Mouse (Mus musculus): ENCODE results near the gene Rplp2.
"Not testable (repeated sequence)": the region's sequence is repeated elsewhere in the genome, so short reads cannot be mapped to it uniquely, and the experiment has no call there.

Rplp2 gene

DNA sequence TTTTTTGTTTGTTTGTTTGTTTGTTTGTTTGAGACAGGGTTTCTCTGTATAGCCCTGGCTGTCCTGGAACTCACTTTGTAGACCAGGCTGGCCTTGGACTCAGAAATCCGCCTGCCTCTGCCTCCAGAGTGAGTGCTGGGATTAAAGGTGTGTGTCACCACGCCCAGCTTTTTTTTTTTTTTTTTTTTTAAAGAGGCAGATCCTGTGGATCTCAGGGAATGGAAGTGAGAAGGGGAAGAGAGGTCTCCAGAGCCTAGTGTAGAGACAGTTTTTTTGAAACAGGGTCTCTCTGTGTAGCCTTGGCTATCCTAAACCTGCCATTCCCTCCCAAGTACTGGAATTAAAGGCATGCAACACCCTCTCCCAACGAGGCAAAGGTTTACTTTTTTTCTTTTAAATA, 796 bp upstream of the Rplp2 start:
- DNase-seq (ENCODE audit: low spot score), result not testable (repeated sequence)

DNA sequence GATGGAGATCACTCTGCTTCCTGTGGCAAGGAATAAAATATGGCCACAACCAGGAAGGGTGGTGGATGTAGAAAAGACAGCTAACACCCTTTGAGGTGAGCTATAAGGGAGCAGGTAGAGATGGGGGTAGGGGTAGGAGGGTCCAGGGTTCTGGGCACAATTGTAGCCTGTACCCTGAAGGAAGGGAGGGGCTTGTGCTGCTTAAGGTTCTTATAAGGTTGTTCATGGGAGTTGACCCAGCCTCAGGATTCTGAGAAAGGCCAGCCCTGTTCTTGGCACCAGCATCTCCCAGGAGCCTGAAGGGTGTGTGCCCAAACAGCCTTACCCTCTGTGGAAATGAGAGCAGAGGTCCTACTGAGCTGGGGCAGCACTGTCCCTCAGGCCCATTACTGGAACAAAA, 4.8 kb downstream of the Rplp2 start:
- no peak for DNase-seq (ENCODE audit: low spot score)

DNA sequence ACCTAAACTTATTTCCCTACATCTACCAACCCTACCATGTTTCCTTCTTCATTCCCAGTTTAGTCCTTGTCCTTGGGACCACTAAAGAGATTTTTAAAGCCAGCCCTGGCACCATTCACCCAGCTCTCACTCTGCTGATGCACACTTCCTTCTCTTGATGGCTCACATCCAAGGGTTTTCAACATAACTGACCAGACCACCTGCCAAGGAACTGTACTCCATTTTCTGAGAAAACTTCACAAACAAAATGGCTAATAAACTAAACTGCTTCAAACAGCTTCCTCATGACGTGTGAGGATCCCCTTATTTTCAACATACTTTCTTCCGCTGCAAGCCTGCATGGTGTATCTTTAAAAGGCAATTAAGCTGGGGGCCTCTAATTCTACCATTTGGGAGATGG, 6.5 kb downstream of the Rplp2 start:
- DNase-seq (ENCODE audit: low spot score), result no peak

DNA sequence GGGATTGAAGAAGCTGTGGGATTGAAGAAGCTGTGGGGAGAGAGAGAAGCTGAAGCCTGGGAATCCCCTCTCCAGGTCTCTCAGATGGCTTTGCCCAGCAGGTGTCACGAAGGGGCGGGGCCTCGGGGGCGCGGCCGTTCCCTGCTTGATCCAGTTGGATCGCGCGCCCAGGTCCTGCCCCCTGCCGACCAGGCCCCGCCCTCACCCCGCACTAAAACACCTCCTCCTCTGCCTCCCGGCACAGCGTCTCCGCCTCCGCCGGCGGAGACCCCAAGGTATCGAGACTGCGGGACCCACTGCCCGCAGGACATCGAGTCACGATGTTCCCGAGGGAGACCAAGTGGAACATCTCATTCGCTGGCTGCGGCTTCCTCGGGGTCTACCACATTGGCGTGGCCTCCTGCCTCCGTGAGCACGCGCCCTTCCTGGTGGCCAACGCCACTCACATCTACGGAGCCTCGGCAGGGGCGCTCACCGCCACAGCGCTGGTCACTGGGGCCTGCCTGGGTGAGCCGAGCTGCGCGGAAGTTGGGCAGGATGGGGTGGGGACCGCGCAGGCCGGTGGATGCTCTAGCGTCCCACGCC, 7.9 kb downstream of the Rplp2 start, which contains the start of gene Pnpla2:
Pnpla2 (plus strand) TSS at position 232 of the 585 bp plus-strand sequence.
- DNase-seq (ENCODE audit: low spot score), result no peak

DNA sequence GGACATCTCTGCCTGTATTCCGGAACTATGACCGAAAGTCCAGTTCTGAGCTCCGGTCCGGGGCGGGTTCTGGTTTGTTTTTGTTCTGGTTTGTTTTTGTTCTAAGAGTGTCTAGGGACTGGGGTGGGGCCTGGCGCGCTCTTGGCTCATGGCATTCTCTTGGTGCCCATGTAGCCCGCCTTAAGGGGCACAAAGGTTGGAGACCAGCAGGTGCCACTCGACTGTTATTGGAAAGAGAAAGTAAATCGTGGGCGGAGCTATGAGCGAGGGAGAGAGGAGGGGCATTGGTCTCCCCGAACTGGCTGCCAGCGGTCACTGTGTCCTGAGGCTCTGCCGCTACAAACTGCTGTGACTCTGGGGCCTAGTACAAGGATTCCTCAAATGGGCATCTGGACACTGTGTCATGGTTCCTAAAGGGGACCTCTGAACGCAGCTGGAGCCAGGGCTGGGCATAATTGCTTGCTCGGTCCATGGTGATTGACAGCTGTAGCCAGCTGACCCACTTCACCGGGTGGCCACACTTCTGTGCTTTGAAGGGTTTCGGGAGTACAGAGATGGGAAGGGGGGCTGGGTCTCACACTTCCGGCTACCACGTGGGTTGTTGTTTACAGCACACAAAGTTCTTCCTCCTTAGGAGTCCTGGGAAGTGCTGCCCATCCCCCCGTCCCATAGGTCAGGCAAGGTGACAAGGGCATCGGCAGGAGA, 8.6 kb downstream of the Rplp2 start:
- no peak for DNase-seq (ENCODE audit: low spot score)

DNA sequence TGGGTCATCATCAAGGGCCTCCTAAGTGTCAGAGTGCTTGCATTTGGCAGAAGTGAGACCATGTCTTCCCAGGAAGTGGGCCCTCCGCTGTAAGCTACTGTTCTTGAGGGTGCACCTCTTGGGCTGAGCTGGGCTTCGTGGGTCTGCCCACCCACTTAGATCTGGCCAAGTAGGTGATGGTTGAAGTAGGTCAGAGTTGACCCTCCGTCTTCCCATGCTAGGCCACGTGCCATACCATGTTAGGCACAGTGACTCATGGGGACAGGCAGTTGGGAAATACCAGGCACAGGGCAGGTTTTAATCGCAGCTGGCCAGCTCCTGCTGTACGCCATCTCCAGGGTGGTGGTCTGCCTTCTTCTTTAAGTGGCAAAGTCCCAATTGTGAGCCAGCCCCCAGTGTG, 9.6 kb downstream of the Rplp2 start:
- DNase-seq (ENCODE audit: low spot score), result no peak

DNA sequence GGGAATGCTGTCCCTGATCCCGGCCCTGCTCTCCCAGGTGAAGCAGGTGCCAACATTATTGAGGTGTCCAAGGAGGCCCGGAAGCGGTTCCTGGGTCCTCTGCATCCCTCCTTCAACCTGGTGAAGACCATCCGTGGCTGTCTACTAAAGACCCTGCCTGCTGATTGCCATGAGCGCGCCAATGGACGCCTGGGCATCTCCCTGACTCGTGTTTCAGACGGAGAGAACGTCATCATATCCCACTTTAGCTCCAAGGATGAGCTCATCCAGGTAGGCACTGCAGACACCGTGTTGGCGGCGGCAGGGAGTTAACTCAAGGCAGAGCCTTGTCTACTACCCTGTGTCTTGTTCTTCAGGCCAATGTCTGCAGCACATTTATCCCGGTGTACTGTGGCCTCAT, 10.1 kb downstream of the Rplp2 start:
- DNase-seq (ENCODE audit: low spot score), result no peak

DNA sequence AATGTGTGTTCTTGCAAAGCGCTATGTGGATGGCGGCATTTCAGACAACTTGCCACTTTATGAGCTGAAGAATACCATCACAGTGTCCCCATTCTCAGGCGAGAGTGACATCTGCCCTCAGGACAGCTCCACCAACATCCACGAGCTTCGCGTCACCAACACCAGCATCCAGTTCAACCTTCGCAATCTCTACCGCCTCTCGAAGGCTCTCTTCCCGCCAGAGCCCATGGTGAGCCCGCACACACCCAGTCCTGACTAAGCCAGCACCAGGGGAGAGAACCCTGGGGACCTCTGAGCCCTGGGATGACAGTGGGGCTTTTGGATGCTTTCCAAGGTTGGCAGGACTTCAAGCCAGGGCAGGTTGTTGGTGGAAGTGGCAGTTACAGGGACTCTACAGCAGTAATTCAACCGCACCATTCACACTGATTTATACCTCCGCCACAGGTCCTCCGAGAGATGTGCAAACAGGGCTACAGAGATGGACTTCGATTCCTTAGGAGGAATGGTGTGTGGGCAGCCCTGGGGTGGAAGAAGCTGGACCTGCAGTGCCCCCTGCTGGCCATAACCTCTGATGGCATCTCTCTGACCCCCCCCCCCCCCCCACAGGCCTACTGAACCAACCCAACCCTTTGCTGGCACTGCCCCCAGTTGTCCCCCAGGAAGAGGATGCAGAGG, 11.0 kb downstream of the Rplp2 start:
- no peak for DNase-seq (ENCODE audit: low spot score)

DNA sequence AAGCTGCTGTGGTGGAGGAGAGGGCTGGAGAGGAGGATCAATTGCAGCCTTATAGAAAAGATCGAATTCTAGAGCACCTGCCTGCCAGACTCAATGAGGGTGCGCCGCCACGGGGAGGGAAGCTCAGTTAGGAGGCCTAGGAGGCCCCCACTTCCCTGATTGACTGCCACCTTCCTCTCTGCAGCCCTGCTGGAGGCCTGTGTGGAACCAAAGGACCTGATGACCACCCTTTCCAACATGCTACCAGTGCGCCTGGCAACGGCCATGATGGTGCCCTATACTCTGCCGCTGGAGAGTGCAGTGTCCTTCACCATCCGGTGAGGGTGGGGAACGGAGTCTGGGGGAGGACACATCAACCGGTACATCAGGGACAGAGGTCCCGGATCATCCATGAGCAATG, 11.5 kb downstream of the Rplp2 start:
- no peak for DNase-seq (ENCODE audit: low spot score)

DNA sequence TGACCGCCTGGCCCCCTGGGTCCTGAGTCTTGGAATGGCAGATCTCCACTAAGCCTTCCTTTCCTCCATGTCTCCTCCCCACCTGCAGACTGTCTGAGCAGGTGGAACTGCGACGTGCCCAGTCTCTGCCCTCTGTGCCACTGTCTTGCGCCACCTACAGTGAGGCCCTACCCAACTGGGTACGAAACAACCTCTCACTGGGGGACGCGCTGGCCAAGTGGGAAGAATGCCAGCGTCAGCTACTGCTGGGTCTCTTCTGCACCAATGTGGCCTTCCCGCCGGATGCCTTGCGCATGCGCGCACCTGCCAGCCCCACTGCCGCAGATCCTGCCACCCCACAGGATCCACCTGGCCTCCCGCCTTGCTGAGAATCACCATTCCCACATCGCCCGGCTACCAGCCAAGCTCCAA, 12.1 kb downstream of the Rplp2 start:
- no peak for DNase-seq (ENCODE audit: low spot score)

DNA sequence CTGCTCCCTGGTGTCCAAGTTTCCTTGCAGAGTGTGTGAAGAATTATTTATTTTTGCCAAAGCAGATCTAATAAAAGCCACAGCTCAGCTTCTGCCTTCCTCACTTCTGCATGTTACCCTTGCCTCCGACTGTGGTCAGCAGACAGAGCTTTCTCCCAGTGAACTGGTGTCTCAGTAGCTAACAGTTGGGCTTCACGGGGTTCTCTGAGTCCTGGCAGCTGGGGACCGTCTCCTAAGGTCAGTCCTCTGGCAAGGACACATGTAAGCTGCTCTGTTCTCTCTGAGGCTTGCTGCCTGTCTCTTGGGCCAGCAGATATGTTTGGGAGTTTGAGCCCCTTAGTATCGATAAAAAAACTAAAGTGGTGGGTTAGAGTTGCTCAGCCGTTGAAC, 12.8 kb downstream of the Rplp2 start:
- no peak for DNase-seq (ENCODE audit: low spot score)

DNA sequence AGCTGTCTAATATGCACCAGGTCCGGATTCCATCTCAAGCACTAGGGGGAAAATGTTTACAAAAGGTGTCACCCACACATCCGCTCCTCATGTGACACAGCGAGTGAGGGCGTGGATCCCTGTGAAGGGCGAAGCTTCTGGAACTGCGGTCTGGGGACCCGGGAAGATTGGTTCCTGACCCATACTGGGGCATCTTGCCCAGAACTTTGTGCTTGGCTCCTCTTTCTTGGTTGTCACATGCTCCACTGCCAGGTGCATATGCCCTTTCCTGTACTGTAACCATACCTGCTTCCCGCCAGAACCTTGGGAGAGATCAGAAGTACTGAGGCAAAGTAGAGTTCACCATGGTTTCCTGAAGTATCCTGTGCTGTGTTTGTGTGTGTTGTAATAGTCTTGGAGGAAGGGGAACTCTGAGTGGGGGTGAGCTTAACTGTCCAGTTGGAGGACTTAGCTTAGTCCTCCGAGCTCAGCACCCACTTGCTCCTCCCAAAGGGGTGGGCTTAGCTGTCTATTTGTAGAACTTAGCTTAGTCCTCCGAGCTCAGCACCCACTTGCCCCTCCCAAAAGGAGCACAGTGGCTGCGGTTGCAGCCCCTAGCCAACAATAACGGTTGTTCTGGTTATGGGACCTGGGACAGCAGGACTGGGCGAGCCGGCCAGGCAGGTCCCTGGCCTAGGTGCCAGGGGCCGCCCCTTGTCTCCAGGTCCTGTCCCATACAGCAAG, 13.4 kb downstream of the Rplp2 start, which contains the start of gene Cracr2b:
Cracr2b (plus strand) TSS at position 704 of the 723 bp plus-strand sequence.
- DNase-seq (ENCODE audit: low spot score), result no peak

DNA sequence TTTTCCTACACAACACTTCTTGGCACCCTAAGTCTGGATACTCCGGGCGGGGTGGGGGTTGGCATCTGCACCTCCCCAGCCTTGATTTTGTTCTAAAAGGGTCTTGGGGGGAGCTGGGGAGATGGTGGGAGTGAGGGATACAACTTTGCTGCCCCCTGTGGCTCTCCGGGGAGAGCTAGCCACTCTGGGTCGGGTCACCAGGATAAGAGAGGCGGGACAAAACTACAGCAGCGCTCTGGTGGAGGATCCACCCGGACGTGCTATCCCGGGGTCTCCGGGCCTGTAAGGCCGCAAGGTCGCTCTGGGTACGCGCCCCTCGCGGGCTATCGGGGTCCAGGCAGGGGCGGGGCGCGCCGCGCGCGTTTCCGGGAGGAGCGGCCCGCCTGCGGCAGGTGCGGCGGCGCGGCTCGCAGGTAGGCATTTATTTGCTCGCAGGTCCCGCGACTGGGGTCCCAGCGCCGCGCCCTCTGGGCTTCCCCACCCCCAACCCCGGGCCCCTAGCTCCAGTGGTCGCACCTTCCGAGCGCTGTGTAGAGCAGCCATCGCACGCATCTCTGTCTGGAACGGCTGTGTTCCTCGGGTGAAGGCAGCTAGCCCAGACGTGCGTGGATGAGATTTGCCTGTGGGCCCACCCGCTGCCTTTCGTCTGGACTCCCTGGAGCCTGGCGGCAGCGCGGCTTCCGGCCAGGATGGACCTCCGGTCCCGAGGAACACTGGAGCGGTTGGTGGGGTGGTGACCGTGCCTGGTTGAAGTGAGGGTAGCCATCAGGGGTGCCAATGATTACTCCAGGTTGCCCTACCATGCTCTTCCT, 14.6 kb downstream of the Rplp2 start:
- no peak for DNase-seq (ENCODE audit: low spot score)

DNA sequence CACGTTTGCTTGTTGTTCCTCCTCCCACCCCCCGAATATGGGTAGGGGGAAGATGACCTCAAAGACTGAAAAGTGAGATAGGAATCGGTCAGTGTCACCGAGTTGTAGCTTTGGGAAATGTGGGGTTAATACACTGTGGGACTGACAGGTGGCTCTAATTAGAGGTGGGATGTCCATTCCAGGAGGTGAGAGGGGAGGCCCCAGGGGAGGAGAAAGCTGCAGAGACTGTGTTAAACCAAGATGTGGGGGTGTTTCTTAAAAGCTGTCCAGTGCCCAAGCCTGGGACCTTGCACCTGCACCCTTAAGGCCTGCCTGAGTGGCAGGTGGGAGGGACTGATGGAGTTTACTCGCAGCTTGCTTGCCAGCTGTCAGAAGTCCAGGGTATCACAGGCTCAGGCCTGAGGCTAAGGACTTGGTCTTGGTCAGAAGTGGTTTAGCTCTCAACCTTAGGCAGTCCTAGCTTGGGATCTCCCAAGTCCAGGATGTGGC, 15.2 kb downstream of the Rplp2 start:
- no peak for DNase-seq (ENCODE audit: low spot score)

DNA sequence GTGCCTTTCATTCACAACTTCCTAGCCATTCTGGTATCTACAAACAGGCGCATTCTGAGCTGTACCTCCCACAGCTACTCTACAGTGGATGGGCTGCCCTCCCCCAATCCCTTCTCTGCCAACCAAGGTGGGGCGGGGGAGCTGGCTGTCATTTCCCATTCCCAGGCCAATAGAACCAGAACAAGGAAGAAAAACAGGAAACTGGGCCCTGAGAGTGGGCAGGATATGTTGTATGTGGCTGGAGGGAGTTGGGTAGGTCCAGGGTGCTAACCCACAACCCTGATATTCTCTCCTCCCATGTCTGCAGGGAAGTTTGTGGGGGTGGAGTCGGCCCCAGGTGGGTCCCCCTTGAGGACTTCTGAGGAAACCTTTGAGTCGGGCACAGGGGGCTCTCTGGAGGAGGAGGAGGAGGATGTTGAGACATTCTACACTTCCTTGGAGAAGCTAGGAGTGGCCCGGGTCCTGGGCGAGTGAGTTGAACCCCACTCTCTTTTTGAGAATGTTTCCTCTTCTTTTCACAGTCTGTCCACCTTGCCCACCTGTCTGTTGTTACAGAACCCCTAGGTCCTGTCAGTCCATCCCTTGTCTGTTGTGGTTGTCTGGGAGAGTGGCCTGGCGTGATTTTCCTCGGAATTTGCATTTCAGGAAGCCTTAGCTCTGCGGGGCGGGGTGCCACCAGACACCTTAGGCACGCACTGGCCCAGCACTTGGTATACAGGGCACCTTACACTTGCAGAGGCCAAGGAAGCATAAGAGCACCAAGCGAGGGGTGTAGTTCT, 16.8 kb downstream of the Rplp2 start:
- no peak for DNase-seq (ENCODE audit: low spot score)

DNA sequence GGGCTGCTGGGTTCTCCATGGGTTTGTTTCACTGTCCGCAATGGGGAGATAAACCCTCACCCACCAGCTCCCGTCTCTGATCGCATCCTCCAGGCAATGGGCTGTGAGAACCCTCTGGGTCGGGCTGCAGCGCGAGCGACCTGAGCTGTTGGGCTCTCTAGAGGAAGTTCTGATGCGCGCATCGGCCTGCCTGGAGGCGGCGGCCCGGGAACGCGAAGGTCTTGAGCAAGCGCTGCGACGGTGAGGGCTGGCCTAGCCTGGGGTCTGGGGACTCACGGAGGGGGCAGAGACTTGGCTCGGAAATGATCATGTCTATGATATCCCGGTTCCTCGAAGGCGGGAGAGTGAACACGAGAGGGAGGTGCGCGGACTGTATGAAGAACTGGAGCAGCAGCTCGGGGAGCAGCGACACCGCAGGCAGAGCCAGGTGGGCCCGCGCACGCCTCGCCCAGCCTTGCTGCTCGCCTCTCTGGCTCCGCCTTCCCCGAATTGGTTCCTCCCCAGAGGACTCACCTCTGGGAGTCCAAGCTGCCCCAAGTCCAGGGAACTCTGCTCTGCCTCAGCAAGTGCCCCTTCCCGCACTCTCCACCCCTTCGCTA, 17.5 kb downstream of the Rplp2 start:
- DNase-seq (ENCODE audit: low spot score), result no peak

DNA sequence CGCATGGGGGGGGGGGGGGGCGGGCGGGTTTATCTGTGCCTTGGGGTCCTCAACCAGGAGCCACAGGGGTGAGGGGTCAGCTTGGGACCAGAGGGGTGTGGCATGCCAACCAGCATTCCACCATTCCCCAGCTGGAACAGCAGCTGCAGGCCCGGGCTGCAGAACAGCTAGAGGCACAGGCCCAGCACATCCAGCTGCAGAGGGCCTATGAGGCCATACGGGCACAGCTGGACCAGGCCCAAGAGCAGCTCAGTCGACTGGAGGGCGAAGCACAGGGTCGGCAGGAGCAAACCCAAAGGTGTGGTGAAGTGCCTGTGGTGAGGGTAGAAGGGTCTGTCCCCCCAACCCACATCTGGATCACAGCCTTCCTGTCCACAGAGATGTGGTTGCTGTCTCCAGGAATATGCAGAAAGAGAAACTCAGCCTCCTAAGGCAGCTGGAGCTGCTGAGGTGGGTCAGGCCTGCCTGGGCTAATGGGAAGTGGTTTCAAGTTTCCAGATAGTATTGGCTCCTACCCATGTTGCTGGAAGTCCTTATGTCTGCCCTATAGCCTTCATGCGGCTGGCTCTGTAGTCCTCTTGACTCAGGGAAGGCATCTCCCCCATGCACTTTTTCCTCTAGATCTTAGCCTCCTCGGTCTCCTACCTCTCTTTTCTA, 18.3 kb downstream of the Rplp2 start:
- no peak for DNase-seq (ENCODE audit: low spot score)

DNA sequence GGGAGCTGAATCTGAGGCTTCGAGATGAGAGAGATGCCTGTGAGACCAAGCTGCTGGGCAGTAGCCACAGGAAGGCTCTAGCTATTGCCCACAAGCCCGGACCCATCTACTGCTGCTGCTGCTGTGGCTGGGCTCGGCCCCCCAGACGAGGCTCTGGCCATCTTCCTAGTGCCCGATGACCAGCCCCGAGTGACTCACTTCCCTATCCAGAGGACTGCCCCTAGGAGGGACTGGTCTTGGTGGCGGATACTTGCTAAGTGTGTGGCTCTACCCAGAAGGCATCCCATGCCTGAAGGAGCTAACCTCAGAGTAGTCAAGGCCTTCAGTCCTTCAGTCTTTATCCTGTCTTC, 18.9 kb downstream of the Rplp2 start:
- DNase-seq (ENCODE audit: low spot score), result no peak

DNA sequence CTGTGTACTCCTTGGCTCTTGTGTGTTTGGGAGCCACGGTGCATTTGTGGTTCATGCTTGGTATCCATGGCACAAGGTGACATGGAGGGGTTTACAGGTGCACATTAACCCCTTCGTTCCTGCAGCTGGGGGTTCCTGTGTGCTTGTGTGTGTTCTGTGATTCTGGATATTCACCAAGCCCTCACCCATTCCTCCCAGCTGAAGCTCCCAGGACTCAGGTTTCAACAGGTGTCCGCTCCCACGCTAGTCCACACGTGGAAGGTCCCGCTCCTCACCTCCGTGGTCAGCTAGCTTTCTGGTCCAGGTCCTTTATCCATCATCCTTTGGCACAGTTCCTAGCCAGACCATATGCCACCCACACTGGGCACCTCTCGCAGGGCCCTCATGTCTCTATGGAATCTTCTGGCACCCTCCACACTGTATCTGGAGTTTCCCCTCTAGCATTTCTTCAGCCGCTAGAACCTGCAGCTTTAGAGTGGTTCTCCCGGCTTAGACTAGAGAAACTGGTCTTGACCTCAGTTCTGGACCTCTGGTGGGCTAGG, 19.5 kb downstream of the Rplp2 start:
- DNase-seq (ENCODE audit: low spot score), result no peak

Data from layer of hippocampus, adult 9-10 months (tissue).